7 mouse cellular contexts compared by ENCODE assay signal in the genomic region with DNA sequence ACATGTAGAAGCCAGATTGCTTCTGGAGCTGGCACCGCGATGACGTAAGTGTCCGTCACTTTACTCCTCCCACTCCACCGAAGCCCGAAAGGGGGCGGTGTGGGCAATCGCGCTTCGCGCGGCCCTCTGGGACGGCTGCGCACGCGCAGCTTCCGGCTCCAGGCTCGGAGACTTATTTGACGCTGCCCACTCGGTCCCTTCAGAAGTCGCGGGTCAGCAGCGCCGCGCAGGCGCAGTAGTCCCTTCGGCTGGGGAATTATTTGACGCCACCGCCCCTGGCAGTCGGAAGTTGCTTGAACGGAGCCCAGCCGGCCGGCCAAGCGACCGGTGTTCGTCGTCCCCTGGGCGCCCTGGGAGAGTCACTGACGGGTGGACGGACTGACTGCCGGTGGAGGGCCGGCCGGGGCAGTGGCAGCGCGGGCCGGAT. TPM values are rescaled to one million over a fixed set of nuclear protein-coding genes. Genes with fewer than 3 reads are reported as not detected.
DNase-seq lines count a peak whose midpoint lies in the region; ATAC-seq lines count a peak whose summit lies in the region.

A gene (plus strand): TSS at position 254 of the 427 bp plus-strand sequence.

- peak within 1 kb of the TSS; percentile 80 for H3K9ac ChIP-seq in embryonic facial prominence, embryonic 11.5 days (replicated peaks; ENCODE audit: low read length)
- peak within 1 kb of the TSS; percentile 95 for H3K9ac ChIP-seq in midbrain, embryonic 13.5 days (replicated peaks)

- peak within 1 kb of the TSS; percentile 88 for H3K4me3 ChIP-seq in embryonic facial prominence, embryonic 11.5 days (ENCODE audit: low read depth, low read length)
- H3K4me3 ChIP-seq in limb, embryonic 10.5 days: peak within 1 kb of the TSS; percentile 93
- peak within 1 kb of the TSS; percentile 98 for H3K4me3 ChIP-seq in midbrain, embryonic 13.5 days (replicated peaks)

- H3K4me2 ChIP-seq in embryonic facial prominence, embryonic 11.5 days (ENCODE audit: low read depth, low read length): peak within 1 kb of the TSS; percentile 87
- H3K4me2 ChIP-seq in midbrain, embryonic 13.5 days (replicated peaks): peak within 1 kb of the TSS; percentile 92

- H3K27ac ChIP-seq in embryonic facial prominence, embryonic 11.5 days (replicated peaks; ENCODE audit: low read depth, low read length): peak within 1 kb of the TSS; percentile 75
- peak within 1 kb of the TSS; percentile 93 for H3K27ac ChIP-seq in limb, embryonic 10.5 days
- H3K27ac ChIP-seq in midbrain, embryonic 13.5 days: peak within 1 kb of the TSS; percentile 93

- ATAC-seq in embryonic facial prominence, embryonic 11.5 days (replicated peaks; ENCODE audit: insufficient number of reproducible peaks, low FRiP score, low TSS enrichment, low read depth): peak; percentile 89
- ATAC-seq in granulocyte monocyte progenitor cell, adult 5-6 weeks (replicated peaks; ENCODE audit: poor library complexity, severe bottlenecking): peak; percentile 91
- ATAC-seq in midbrain, embryonic 13.5 days: peak; percentile 93

- H3K4me1 ChIP-seq in embryonic facial prominence, embryonic 11.5 days (ENCODE audit: control insufficient read depth, insufficient read depth, low read length): no peaks in the 10 kb centered on the region
- H3K4me1 ChIP-seq in limb, embryonic 10.5 days: peaks cover 19% of the 10 kb centered on the region
- peaks cover 30% of the 10 kb centered on the region for H3K4me1 ChIP-seq in midbrain, embryonic 13.5 days (replicated peaks)

- H3K36me3 ChIP-seq in embryonic facial prominence, embryonic 11.5 days (replicated peaks; ENCODE audit: control insufficient read depth, insufficient read depth, low read depth, low read length): no peaks in the 10 kb centered on the region
- H3K36me3 ChIP-seq in limb, embryonic 10.5 days: no peaks in the 10 kb centered on the region
- no peaks in the 10 kb centered on the region for H3K36me3 ChIP-seq in midbrain, embryonic 13.5 days

- WGBS in embryonic facial prominence, embryonic 11.5 days: under 1% methylated on average over 46 of the region's 46 CpGs
- under 1% methylated on average over 46 of the region's 46 CpGs for WGBS in limb, embryonic 10.5 days
- WGBS in midbrain, embryonic 13.5 days: under 1% methylated on average over 46 of the region's 46 CpGs

- H3K9me3 ChIP-seq in embryonic facial prominence, embryonic 11.5 days (replicated peaks; ENCODE audit: control insufficient read depth, low read length): no peaks in the 10 kb centered on the region
- H3K9me3 ChIP-seq in limb, embryonic 10.5 days (replicated peaks): no peaks in the 10 kb centered on the region
- H3K9me3 ChIP-seq in midbrain, embryonic 13.5 days: no peaks in the 10 kb centered on the region

- DNase-seq in adrenal gland, postnatal 14 days: peak; percentile 99
- DNase-seq in embryonic facial prominence, embryonic 11.5 days (ENCODE audit: low spot score): peak; percentile 99
- peak; percentile 98 for DNase-seq in kidney, adult 11 months
- peak; percentile 100 for DNase-seq in limb, embryonic 10.5 days (ENCODE audit: low spot score)
- DNase-seq in spleen, adult 12 weeks (ENCODE audit: low spot score): peak; percentile 97

- H3K27me3 ChIP-seq in embryonic facial prominence, embryonic 11.5 days (ENCODE audit: control insufficient read depth, insufficient read depth, low read length): no peaks in the 10 kb centered on the region
- no peaks in the 10 kb centered on the region for H3K27me3 ChIP-seq in limb, embryonic 10.5 days (ENCODE audit: low read depth, poor library complexity, severe bottlenecking)
- H3K27me3 ChIP-seq in midbrain, embryonic 13.5 days: no peaks in the 10 kb centered on the region

RNA-seq across cellular contexts. Expression of the gene that starts here (rescaled TPM):
- 44.8 and 47.3 TPM in 2 replicates for total RNA-seq in adrenal gland, postnatal 14 days (2021)
- 20.4 and 20.6 TPM in 2 replicates for polyA plus RNA-seq in embryonic facial prominence, embryonic 11.5 days (2014; fragmentation: Nextera tagmentation; extraction: Ambion mirVana)
- 24.0 and 54.0 TPM in 2 replicates for total RNA-seq in granulocyte monocyte progenitor cell, adult 5-6 weeks (2014; fragmentation: Nextera tagmentation)
- total RNA-seq in granulocyte monocyte progenitor cell, adult 5-6 weeks (2017): 25.8 and 32.1 TPM in 2 replicates
- 10.7 and 12.6 TPM in 2 replicates for polyA plus RNA-seq in limb, embryonic 10.5 days (2016; fragmentation: Nextera tagmentation; extraction: Ambion mirVana)
- 21.4 and 23.0 TPM in 2 replicates for polyA plus RNA-seq in midbrain, embryonic 13.5 days (2015; fragmentation: Nextera tagmentation; extraction: Ambion mirVana)

Comparison
In these comparisons a context has a peak if more than half of its experiments do, and no peak if none do; other contexts are left out.
1. Peak in every context shown above with its lines: DNase-seq, ATAC-seq, H3K4me3 ChIP-seq and H3K27ac ChIP-seq.